Mouse (Mus musculus): Measurements from ENCODE around the gene Helz.
"Not testable (repeated sequence)": the region's sequence is repeated elsewhere in the genome, so short reads cannot be mapped to it uniquely, and the experiment has no call there.

Helz gene

GRCm38 (mm10) chr11:107547351-107548203 is at the start of gene Helz:
Helz (plus strand) TSS chr11:107547930.
- peaks cover 2% of the 10 kb centered on the region for H3K36me3 ChIP-seq (ENCODE audit: control insufficient read depth, insufficient read depth, low read length, poor library complexity, severe bottlenecking)
- peak; percentile 83 for DNase-seq (ENCODE audit: low read depth, low spot score)
- H3K27me3 ChIP-seq (ENCODE audit: control insufficient read depth, insufficient read depth, low read length, poor library complexity, severe bottlenecking), result no peaks in the 10 kb centered on the region

DNA sequence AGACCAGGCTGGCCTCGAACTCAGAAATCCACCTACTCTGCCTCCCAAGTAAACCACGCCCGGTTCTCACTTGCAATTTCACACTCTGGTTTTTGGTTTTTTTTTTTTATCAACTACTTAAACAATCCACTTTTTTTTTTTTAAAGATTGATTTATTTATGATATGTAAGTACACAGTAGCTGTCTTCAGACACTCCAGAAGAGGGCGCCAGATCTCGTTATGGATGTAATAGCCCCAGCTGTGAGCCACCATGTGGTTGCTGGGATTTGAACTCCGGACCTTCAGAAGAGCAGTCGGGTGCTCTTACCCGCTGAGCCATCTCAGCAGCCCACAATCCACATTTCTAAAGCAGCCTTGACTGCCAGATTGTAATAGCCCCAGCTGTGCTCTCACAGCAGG is 44.9 kb upstream of the Helz start:
- Histone ChIP-seq H3K27me3 (ENCODE audit: control insufficient read depth, insufficient read depth, low read length, poor library complexity, severe bottlenecking) (no peaks in the 10 kb centered on the region), H3K36me3 (ENCODE audit: control insufficient read depth, insufficient read depth, low read length, poor library complexity, severe bottlenecking) (0 out of 2 replicates have a peak, but pooled peaks cover 2% of the 10 kb centered on the region)
- DNase-seq (ENCODE audit: low read depth, low spot score), result no peak

DNA sequence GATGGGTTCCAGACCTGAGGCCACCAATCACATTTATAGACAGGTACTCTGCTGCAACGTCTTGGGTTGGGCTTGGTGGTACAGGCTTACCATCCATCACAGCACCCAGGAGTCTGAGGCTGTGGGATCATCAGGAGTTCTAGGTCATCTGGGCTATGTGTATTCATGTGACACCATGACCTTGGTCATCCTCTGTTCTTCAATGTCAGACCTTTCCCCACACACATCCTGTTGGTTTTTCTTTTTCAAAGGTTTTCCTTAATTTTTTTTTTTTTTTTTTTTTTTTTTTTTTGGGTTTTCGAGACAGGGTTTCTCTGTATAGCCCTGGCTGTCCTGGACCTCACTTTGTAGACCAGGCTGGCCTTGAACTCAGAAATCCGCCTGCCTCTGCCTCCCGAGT is 43.4 kb upstream of the Helz start:
- not testable (repeated sequence) for H3K27me3 ChIP-seq (ENCODE audit: control insufficient read depth, insufficient read depth, low read length, poor library complexity, severe bottlenecking); H3K36me3 ChIP-seq (ENCODE audit: control insufficient read depth, insufficient read depth, low read length, poor library complexity, severe bottlenecking); DNase-seq (ENCODE audit: low read depth, low spot score)

GRCm38 (mm10) chr11:107506260-107506659 is 41.5 kb upstream of the Helz start:
- H3K27me3 ChIP-seq (ENCODE audit: control insufficient read depth, insufficient read depth, low read length, poor library complexity, severe bottlenecking), result no peaks in the 10 kb centered on the region
- DNase-seq (ENCODE audit: low read depth, low spot score), result peak; percentile 50
- H3K36me3 ChIP-seq (ENCODE audit: control insufficient read depth, insufficient read depth, low read length, poor library complexity, severe bottlenecking), result no peaks in the 10 kb centered on the region

- H3K36me3 ChIP-seq (ENCODE audit: control insufficient read depth, insufficient read depth, low read length, poor library complexity, severe bottlenecking), result no peaks in the 10 kb centered on the region
- no peaks in the 10 kb centered on the region for H3K27me3 ChIP-seq (ENCODE audit: control insufficient read depth, insufficient read depth, low read length, poor library complexity, severe bottlenecking)
Measured at GRCm38 (mm10) chr11:107509631-107510338, 37.9 kb upstream of the Helz start.

DNA sequence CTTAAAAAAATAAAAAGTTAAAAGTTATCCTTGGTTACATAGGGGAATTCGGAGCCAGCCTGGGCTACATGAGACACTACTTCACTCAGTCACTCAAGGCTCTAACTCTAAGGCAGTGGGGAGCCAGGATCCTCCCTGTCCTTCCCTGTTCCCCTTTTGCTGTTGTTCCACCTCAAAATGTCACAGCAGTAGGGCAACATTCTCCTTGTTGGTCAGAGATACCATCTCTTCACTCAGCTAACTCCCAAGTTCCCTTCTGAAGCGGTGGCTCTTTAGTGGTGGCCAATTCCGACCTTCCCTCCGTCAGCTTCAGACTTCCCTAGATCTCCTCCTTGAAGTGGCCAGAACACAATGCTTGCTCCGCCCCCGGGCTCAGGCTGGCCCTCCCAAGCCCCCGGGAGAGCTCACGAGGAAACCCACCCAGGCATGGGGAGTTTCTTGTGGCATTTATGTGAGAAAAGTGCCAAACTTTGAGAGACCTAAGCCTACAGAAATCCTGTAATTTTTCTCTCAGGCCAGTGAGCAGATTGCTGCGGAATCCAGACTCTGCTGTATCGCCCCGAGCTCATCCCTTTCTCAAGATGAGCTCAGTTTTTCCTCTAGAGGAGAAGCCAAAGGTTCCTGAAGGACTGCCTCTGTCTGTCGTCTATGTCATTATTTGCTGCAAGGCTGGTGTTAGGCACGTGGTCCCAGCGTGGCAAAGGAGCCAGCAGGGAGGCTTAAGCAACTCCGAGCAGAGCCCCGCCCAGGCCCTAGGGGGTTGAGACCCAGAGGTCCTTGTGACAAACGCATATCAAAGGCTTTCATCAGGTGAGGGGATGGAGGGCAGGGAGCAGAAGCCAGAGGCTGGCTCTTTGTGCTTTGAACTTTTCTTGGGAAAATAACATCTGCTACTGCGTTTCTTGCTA is 37.1 kb upstream of the Helz start:
- peak; percentile 18 for DNase-seq (ENCODE audit: low read depth, low spot score)
- Histone ChIP-seq H3K36me3 (ENCODE audit: control insufficient read depth, insufficient read depth, low read length, poor library complexity, severe bottlenecking) (no peaks in the 10 kb centered on the region), H3K27me3 (ENCODE audit: control insufficient read depth, insufficient read depth, low read length, poor library complexity, severe bottlenecking) (no peaks in the 10 kb centered on the region)

More at GRCm38 (mm10) chr11:107509631-107510338, 37.9 kb upstream of the Helz start:
- peak; percentile 34 for DNase-seq (ENCODE audit: low read depth, low spot score)

GRCm38 (mm10) chr11:107511954-107512353 is 35.8 kb upstream of the Helz start:
- DNase-seq (ENCODE audit: low read depth, low spot score), result peak; percentile 84
- not testable (repeated sequence) for H3K27me3 ChIP-seq (ENCODE audit: control insufficient read depth, insufficient read depth, low read length, poor library complexity, severe bottlenecking); H3K36me3 ChIP-seq (ENCODE audit: control insufficient read depth, insufficient read depth, low read length, poor library complexity, severe bottlenecking)

- Histone ChIP-seq H3K36me3 (ENCODE audit: control insufficient read depth, insufficient read depth, low read length, poor library complexity, severe bottlenecking) (no peaks in the 10 kb centered on the region), H3K27me3 (ENCODE audit: control insufficient read depth, insufficient read depth, low read length, poor library complexity, severe bottlenecking) (no peaks in the 10 kb centered on the region)
- DNase-seq (ENCODE audit: low read depth, low spot score), result no peak
Measured at GRCm38 (mm10) chr11:107513047-107513446, 34.7 kb upstream of the Helz start.

DNA sequence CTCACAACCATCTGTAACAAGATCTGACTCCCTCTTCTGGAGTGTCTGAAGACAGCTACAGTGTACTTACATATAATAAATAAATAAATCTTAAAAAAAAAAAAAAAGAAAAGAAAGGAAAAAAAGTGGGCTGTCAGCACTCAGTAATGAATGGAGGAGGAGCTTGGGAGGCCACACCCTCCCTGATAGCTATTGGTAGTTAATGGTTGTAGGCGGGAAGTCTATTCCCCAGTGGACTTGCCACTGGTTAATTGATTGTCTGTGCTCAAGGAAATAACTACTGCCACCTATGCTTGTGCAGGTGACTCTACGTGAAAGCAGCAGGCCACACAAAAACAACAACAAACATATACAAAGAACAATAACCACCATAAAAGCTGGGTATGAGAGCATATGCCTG is 31.3 kb upstream of the Helz start:
- DNase-seq (ENCODE audit: low read depth, low spot score), result no peak
- Histone ChIP-seq H3K27me3 (ENCODE audit: control insufficient read depth, insufficient read depth, low read length, poor library complexity, severe bottlenecking) (no peaks in the 10 kb centered on the region), H3K36me3 (ENCODE audit: control insufficient read depth, insufficient read depth, low read length, poor library complexity, severe bottlenecking) (no peaks in the 10 kb centered on the region)

GRCm38 (mm10) chr11:107518645-107519429 is 28.9 kb upstream of the Helz start:
- no peak for DNase-seq (ENCODE audit: low read depth, low spot score)
- Histone ChIP-seq H3K36me3 (ENCODE audit: control insufficient read depth, insufficient read depth, low read length, poor library complexity, severe bottlenecking) (no peaks in the 10 kb centered on the region), H3K27me3 (ENCODE audit: control insufficient read depth, insufficient read depth, low read length, poor library complexity, severe bottlenecking) (no peaks in the 10 kb centered on the region)

GRCm38 (mm10) chr11:107521153-107521552 is 26.6 kb upstream of the Helz start:
- H3K27me3 ChIP-seq (ENCODE audit: control insufficient read depth, insufficient read depth, low read length, poor library complexity, severe bottlenecking), result no peaks in the 10 kb centered on the region
- no peak for DNase-seq (ENCODE audit: low read depth, low spot score)
- no peaks in the 10 kb centered on the region for H3K36me3 ChIP-seq (ENCODE audit: control insufficient read depth, insufficient read depth, low read length, poor library complexity, severe bottlenecking)

- no peak for DNase-seq (ENCODE audit: low read depth, low spot score)
- H3K36me3 ChIP-seq (ENCODE audit: control insufficient read depth, insufficient read depth, low read length, poor library complexity, severe bottlenecking), result no peaks in the 10 kb centered on the region
- no peaks in the 10 kb centered on the region for H3K27me3 ChIP-seq (ENCODE audit: control insufficient read depth, insufficient read depth, low read length, poor library complexity, severe bottlenecking)
Measured at GRCm38 (mm10) chr11:107524966-107525365, 22.8 kb upstream of the Helz start.

DNA sequence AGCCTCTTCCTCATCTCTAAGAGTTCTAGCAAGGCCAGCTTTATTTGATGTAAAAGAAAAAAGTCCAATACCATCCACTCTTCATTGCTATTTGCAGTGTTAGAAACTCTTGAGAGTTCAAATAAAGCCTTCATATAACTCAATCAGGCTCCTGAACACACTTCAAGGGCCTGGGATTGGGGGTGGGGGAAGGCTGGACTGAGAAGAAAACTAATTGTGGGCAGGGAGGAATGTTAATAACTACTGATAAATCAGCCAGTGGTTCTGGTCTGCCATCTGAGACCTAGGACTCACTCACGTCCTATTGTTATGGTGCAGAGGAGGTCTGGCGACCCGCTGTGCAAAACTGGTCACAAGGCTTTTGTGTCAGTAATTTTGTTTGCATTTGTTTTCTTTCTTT is 20.1 kb upstream of the Helz start:
- DNase-seq (ENCODE audit: low read depth, low spot score), result no peak
- H3K36me3 ChIP-seq (ENCODE audit: control insufficient read depth, insufficient read depth, low read length, poor library complexity, severe bottlenecking), result no peaks in the 10 kb centered on the region
- no peaks in the 10 kb centered on the region for H3K27me3 ChIP-seq (ENCODE audit: control insufficient read depth, insufficient read depth, low read length, poor library complexity, severe bottlenecking)

GRCm38 (mm10) chr11:107529320-107529719 is 18.4 kb upstream of the Helz start:
- no peaks in the 10 kb centered on the region for H3K27me3 ChIP-seq (ENCODE audit: control insufficient read depth, insufficient read depth, low read length, poor library complexity, severe bottlenecking)
- no peak for DNase-seq (ENCODE audit: low read depth, low spot score)
- no peaks in the 10 kb centered on the region for H3K36me3 ChIP-seq (ENCODE audit: control insufficient read depth, insufficient read depth, low read length, poor library complexity, severe bottlenecking)

Data from splenic B cell, adult 2 months (primary cell).